Mouse (Mus musculus): ENCODE results near the gene Gigyf1.
A peak's percentile ranks its signal among the peaks of the same experiment; 100 is the strongest.

Gigyf1 gene

GRCm38 (mm10) chr5:137513951-137514721 lies 4.2 kb upstream of the Gigyf1 start:
- no peak for DNase-seq (ENCODE audit: low spot score in 2 of 2)

- DNase-seq (ENCODE audit: low spot score in 2 of 2): no peak
These were observed 3.5 kb upstream of the Gigyf1 start for GRCm38 (mm10) chr5:137514811-137515210.

GRCm38 (mm10) chr5:137519691-137520550 lies 1.6 kb downstream of the Gigyf1 start:
- no peak for DNase-seq (ENCODE audit: low spot score in 2 of 2)

- no peak for DNase-seq (ENCODE audit: low spot score in 2 of 2)
These were observed 3.5 kb downstream of the Gigyf1 start for GRCm38 (mm10) chr5:137521861-137522260.

- DNase-seq (ENCODE audit: low spot score in 2 of 2): no peak
These were observed 4.4 kb downstream of the Gigyf1 start for GRCm38 (mm10) chr5:137522711-137523110.

- no peak for DNase-seq (ENCODE audit: low spot score in 2 of 2)
These were observed 5.3 kb downstream of the Gigyf1 start for GRCm38 (mm10) chr5:137523396-137524250.

- DNase-seq (ENCODE audit: low spot score in 2 of 2): no peak
These were observed 5.8 kb downstream of the Gigyf1 start for GRCm38 (mm10) chr5:137524251-137524515.

GRCm38 (mm10) chr5:137524671-137525070 lies 6.3 kb downstream of the Gigyf1 start:
- no peak for DNase-seq (ENCODE audit: low spot score in 2 of 2)

GRCm38 (mm10) chr5:137525511-137525910 lies 7.2 kb downstream of the Gigyf1 start:
- no peak for DNase-seq (ENCODE audit: low spot score in 2 of 2)

GRCm38 (mm10) chr5:137526192-137526936 lies 8.0 kb downstream of the Gigyf1 start:
- peak in 1 of 2 experiments; percentile 21 for DNase-seq (ENCODE audit: low spot score in 2 of 2)

GRCm38 (mm10) chr5:137527413-137527812 lies 9.1 kb downstream of the Gigyf1 start:
- no peak for DNase-seq (ENCODE audit: low spot score in 2 of 2)

GRCm38 (mm10) chr5:137528247-137528968 lies 10.1 kb downstream of the Gigyf1 start:
- no peak for DNase-seq (ENCODE audit: low spot score in 2 of 2)

GRCm38 (mm10) chr5:137529221-137529995 lies 11.1 kb downstream of the Gigyf1 start:
- no peak for DNase-seq (ENCODE audit: low spot score in 2 of 2)

- DNase-seq (ENCODE audit: low spot score in 2 of 2): no peak
These were observed 11.7 kb downstream of the Gigyf1 start for GRCm38 (mm10) chr5:137530075-137530474.

GRCm38 (mm10) chr5:137530588-137531413 lies 12.5 kb downstream of the Gigyf1 start:
- peak; percentile 36 to 62 for DNase-seq (ENCODE audit: low spot score in 2 of 2)

GRCm38 (mm10) chr5:137531414-137532130 lies 13.2 kb downstream of the Gigyf1 start:
- peak in 1 of 2 experiments; percentile 28 for DNase-seq (ENCODE audit: low spot score in 2 of 2)

GRCm38 (mm10) chr5:137532131-137532807 lies 13.9 kb downstream of the Gigyf1 start:
- DNase-seq (ENCODE audit: low spot score in 2 of 2): peak in 1 of 2 experiments; percentile 27

- no peak for DNase-seq (ENCODE audit: low spot score in 2 of 2)
These were observed 14.4 kb downstream of the Gigyf1 start for GRCm38 (mm10) chr5:137532808-137533116.
